ENCODE assay signal across 19 mouse cellular contexts in genomic region chrX:147071622-147072021, GRCm38 (mm10).
DNase-seq lines count a peak whose midpoint lies in the region; ATAC-seq and TF ChIP-seq lines count a peak whose summit lies in the region.
"Had no signal": no experiment of that assay in that cellular context is flagged by ENCODE, and none has a peak within 500 bp of the region (broad histone marks: within the 10 kb centered on the region; RNA-seq: fewer than 3 reads in every experiment).

No protein-coding gene starts in this region.

- ATAC-seq in lung, embryonic 14.5 days (ENCODE audit: insufficient read depth), result no peak
- ATAC-seq: forebrain, embryonic 15.5 days had no signal

- TF ChIP-seq EP300 in heart, adult 2 months (IDR thresholded peaks at IDR 0.05; ENCODE audit: insufficient read depth, low read depth, low read length), result no peak
- TF ChIP-seq EP300 in MEL (IDR thresholded peaks at IDR 0.05; ENCODE audit: low read depth in 1 of 2, low read length in 2 of 2), result no peak

- no peaks in the 10 kb centered on the region for H3K36me3 ChIP-seq in heart, adult 2 months (ENCODE audit: control insufficient read depth, insufficient read depth, low read length)
- no peaks in the 10 kb centered on the region for H3K36me3 ChIP-seq in lung, embryonic 14.5 days (ENCODE audit: insufficient read depth)
- no peaks in the 10 kb centered on the region for H3K36me3 ChIP-seq in MEL (ENCODE audit: control insufficient read depth in 1 of 2, insufficient read depth in 2 of 2, low read length in 2 of 2)
- H3K36me3 ChIP-seq: embryonic facial prominence, embryonic 10.5 days; forebrain, embryonic 15.5 days; hindbrain, embryonic 12.5 days; neural tube, embryonic 13.5 days had no signal

- H3K9ac ChIP-seq in heart, adult 2 months (ENCODE audit: low read depth, low read length), result no peak overlapping the region
- H3K9ac ChIP-seq in lung, embryonic 14.5 days, result no peak overlapping the region
- H3K9ac ChIP-seq in MEL (ENCODE audit: control insufficient read depth, low read depth, low read length, poor library complexity, severe bottlenecking), result no peak overlapping the region
- H3K9ac ChIP-seq: forebrain, embryonic 15.5 days; hindbrain, embryonic 12.5 days; liver, embryonic 14.5 days; neural tube, embryonic 13.5 days had no signal

- H3K4me2 ChIP-seq in lung, embryonic 14.5 days, result no peak overlapping the region
- H3K4me2 ChIP-seq: forebrain, embryonic 15.5 days; hindbrain, embryonic 12.5 days; neural tube, embryonic 13.5 days had no signal

- no peak for DNase-seq in heart, adult 2 months
- DNase-seq in heart, postnatal 25 days (ENCODE audit: low spot score), result no peak
- DNase-seq in lung, embryonic 14.5 days, result peak; percentile 28
- no peak for DNase-seq in lung, postnatal 36 days
- peak; percentile 49 for DNase-seq in MEL (ENCODE audit: low read depth, low spot score)
- DNase-seq in induced T-regulatory cell, adult 2 months (ENCODE audit: low read depth), result peak; percentile 0
- DNase-seq in adrenal gland, postnatal 4 days (ENCODE audit: low spot score in 2 of 2), result no peak
- DNase-seq in ovary, postnatal 36 days (ENCODE audit: low spot score), result no peak
- DNase-seq: adrenal gland, postnatal 36 days; cerebellum, postnatal 10 days; heart, adult 18-20 months; kidney, adult 18-20 months; kidney, postnatal 36 days; lung, postnatal 10 days had no signal

- H3K79me2 ChIP-seq in heart, adult 2 months (replicated peaks; ENCODE audit: control insufficient read depth, insufficient read depth, low read length), result no peaks in the 10 kb centered on the region
- H3K79me2 ChIP-seq in MEL (ENCODE audit: control insufficient read depth, insufficient read depth, low read length, poor library complexity), result no peaks in the 10 kb centered on the region

- peak; percentile 75 for TF ChIP-seq CTCF in heart, adult 2 months (IDR thresholded peaks at IDR 0.05)
- 0 out of 2 replicates have a peak, but pooled peaks have one; percentile 26 for TF ChIP-seq CTCF in lung, embryonic 14.5 days (IDR thresholded peaks at IDR 0.05; ENCODE audit: low read depth)
- TF ChIP-seq CTCF in MEL (IDR thresholded peaks at IDR 0.05 in 2 of 3, conservative IDR thresholded peaks at IDR 0.05 in 1 of 3; ENCODE audit: control insufficient read depth in 1 of 3, insufficient read depth in 1 of 3, low read depth in 2 of 3, low read length in 3 of 3, poor library complexity in 1 of 3, severe bottlenecking in 1 of 3), result peak in 1 of 3 experiments; percentile 55; a peak in 3 of 6 replicates

- H3K27ac ChIP-seq in heart, adult 2 months, result no peak overlapping the region
- H3K27ac ChIP-seq in lung, embryonic 14.5 days (ENCODE audit: low read depth), result no peak overlapping the region
- H3K27ac ChIP-seq in MEL (ENCODE audit: control insufficient read depth, low read depth, low read length), result no peak overlapping the region
- H3K27ac ChIP-seq: embryonic facial prominence, embryonic 10.5 days; forebrain, embryonic 15.5 days; hindbrain, embryonic 12.5 days; liver, embryonic 14.5 days; neural tube, embryonic 13.5 days had no signal

- no peaks in the 10 kb centered on the region for H3K4me1 ChIP-seq in heart, adult 2 months (ENCODE audit: control insufficient read depth, insufficient read depth, low read length)
- H3K4me1 ChIP-seq in lung, embryonic 14.5 days (ENCODE audit: insufficient read depth), result no peaks in the 10 kb centered on the region
- no peaks in the 10 kb centered on the region for H3K4me1 ChIP-seq in MEL (ENCODE audit: control insufficient read depth in 1 of 2, insufficient read depth in 2 of 2, low read length in 2 of 2)
- H3K4me1 ChIP-seq: embryonic facial prominence, embryonic 10.5 days; forebrain, embryonic 15.5 days; hindbrain, embryonic 12.5 days; neural tube, embryonic 13.5 days had no signal

- intact Hi-C loops in heart, adult 2 months (cut with DNase I), result loop anchor here (5.0 kb wide), 1 partner anchor 536 kb away; no protein-coding TSS in a partner anchor
- intact Hi-C loops in heart, postnatal 25 days (cut with DNase I), result loop anchor here (5.0 kb wide), 1 partner anchor 536 kb away; no protein-coding TSS in a partner anchor

- H3K27me3 ChIP-seq in heart, adult 2 months (ENCODE audit: control insufficient read depth, insufficient read depth, low read length), result no peaks in the 10 kb centered on the region
- H3K27me3 ChIP-seq in lung, embryonic 14.5 days (ENCODE audit: insufficient read depth, low read length), result no peaks in the 10 kb centered on the region
- no peaks in the 10 kb centered on the region for H3K27me3 ChIP-seq in MEL (ENCODE audit: control insufficient read depth in 1 of 2, insufficient read depth in 2 of 2, low read length in 2 of 2)
- H3K27me3 ChIP-seq: forebrain, embryonic 15.5 days; hindbrain, embryonic 12.5 days; neural tube, embryonic 13.5 days had no signal

- no peak overlapping the region for H3K4me3 ChIP-seq in heart, adult 2 months
- no peak overlapping the region for H3K4me3 ChIP-seq in lung, embryonic 14.5 days (ENCODE audit: low read depth, low read length)
- H3K4me3 ChIP-seq in MEL (ENCODE audit: control insufficient read depth in 1 of 2, insufficient read depth in 1 of 2, low read depth in 2 of 2, low read length in 2 of 2), result no peak overlapping the region
- H3K4me3 ChIP-seq: embryonic facial prominence, embryonic 10.5 days; forebrain, embryonic 15.5 days; hindbrain, embryonic 12.5 days; neural tube, embryonic 13.5 days had no signal

- TF ChIP-seq POLR2A in heart, adult 2 months (IDR thresholded peaks at IDR 0.05; ENCODE audit: insufficient read depth, low read depth, low read length), result no peak
- no peak for TF ChIP-seq POLR2A in MEL (IDR thresholded peaks at IDR 0.05; ENCODE audit: control insufficient read depth in 1 of 2, insufficient read depth in 1 of 2, low read depth in 1 of 2, low read length in 2 of 2, poor library complexity in 1 of 2)

- no peaks in the 10 kb centered on the region for H3K9me3 ChIP-seq in lung, embryonic 14.5 days (ENCODE audit: low read depth, low read length)
- no peaks in the 10 kb centered on the region for H3K9me3 ChIP-seq in MEL (replicated peaks; ENCODE audit: insufficient read depth, low read length)
- H3K9me3 ChIP-seq: embryonic facial prominence, embryonic 10.5 days; forebrain, embryonic 15.5 days; hindbrain, embryonic 12.5 days; neural tube, embryonic 13.5 days had no signal

- TF ChIP-seq RAD21 in MEL (IDR thresholded peaks at IDR 0.05; ENCODE audit: low read depth, low read length), result peak; percentile 59

TF ChIP-seq in MEL, 35 proteins besides CTCF, POLR2A, EP300 and RAD21:
- TF ChIP-seq SMC3 (IDR thresholded peaks at IDR 0.05; ENCODE audit: low read depth, low read length), result peak; percentile 47
- TF ChIP-seq CHD2 (IDR thresholded peaks at IDR 0.05; ENCODE audit: low read length), result no peak

Comparison
In these comparisons a context has a peak if more than half of its experiments do, and no peak if none do; other contexts are left out.
1. DNase-seq: peak in lung, embryonic 14.5 days (single experiment), MEL (single experiment) and induced T-regulatory cell, adult 2 months (single experiment); none in heart, adult 2 months (0 of 2), heart, postnatal 25 days (single experiment), lung, postnatal 36 days (single experiment), adrenal gland, postnatal 4 days (0 of 2) and ovary, postnatal 36 days (single experiment).